Mouse (Mus musculus): ENCODE results near the gene Krt79. TPM values are rescaled to one million over a fixed set of nuclear protein-coding genes. Genes with fewer than 3 reads are reported as not detected.

The Krt79 gene
- polyA plus RNA-seq, 1 experiment = not detected

- H3K4me3 ChIP-seq (replicated peaks; ENCODE audit: insufficient read depth, low read depth, low read length) = no peak overlapping the region
- no peak overlapping the region for H3K27ac ChIP-seq (ENCODE audit: insufficient read depth, low read length)
- H3K4me1 ChIP-seq (ENCODE audit: control insufficient read depth, insufficient read depth, low read length) = no peaks in the 10 kb centered on the region; the same call in 1 of the 2 replicates
- WGBS = 75% methylated on average over 3 of the region's 3 CpGs
- no peak for DNase-seq
- TF ChIP-seq CTCF (IDR thresholded peaks at IDR 0.05; ENCODE audit: borderline replicate concordance, insufficient read depth, low read depth, low read length) (no peak), POLR2A (IDR thresholded peaks at IDR 0.05; ENCODE audit: borderline replicate concordance, insufficient read depth, low read length) (no peak)
- H3K27me3 ChIP-seq (ENCODE audit: control insufficient read depth, insufficient read depth, low read length) = no peaks in the 10 kb centered on the region
Observed at GRCm38 (mm10) chr15:101958891-101959290, 18.8 kb upstream of the Krt79 start.

DNA sequence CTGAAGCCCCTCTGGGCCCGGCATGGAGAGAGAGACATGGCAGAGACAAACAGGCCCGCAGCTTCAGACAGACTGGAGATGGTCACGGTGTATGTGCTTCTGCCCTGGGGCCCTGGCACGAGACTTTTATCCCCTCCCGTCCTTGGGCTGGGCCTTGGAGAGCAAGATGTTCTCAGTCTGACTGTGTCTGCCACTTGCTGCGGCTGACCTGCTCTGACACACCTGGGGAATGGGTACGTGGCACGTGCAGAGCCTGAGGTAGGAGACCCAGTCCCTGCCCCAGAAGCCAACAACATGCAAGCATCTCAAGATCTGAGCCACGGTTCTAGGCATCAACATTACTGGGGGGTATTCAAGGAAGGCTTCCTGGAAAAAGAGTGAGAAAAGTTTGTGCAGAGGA lies 14.1 kb upstream of the Krt79 start, which contains the start of gene Krt78:
TSS of gene Krt78 (minus strand) at position 101 of the 400 bp plus-strand sequence.
- no peak within 1 kb of the TSS for H3K27ac ChIP-seq (ENCODE audit: insufficient read depth, low read length)
- H3K4me1 ChIP-seq (ENCODE audit: control insufficient read depth, insufficient read depth, low read length) = no peaks in the 10 kb centered on the region; the same call in 1 of the 2 replicates
- 79% methylated on average over 9 of the region's 9 CpGs for WGBS
- no peaks in the 10 kb centered on the region; the same call in 1 of the 2 replicates for H3K27me3 ChIP-seq (ENCODE audit: control insufficient read depth, insufficient read depth, low read length)
- H3K4me3 ChIP-seq (replicated peaks; ENCODE audit: insufficient read depth, low read depth, low read length) = no peak within 1 kb of the TSS
- no peak for DNase-seq
- TF ChIP-seq CTCF (IDR thresholded peaks at IDR 0.05; ENCODE audit: borderline replicate concordance, insufficient read depth, low read depth, low read length) (no peak), POLR2A (IDR thresholded peaks at IDR 0.05; ENCODE audit: borderline replicate concordance, insufficient read depth, low read length) (no peak)

- 89% methylated on average over 7 of the region's 7 CpGs for WGBS
- Histone ChIP-seq H3K4me1 (ENCODE audit: control insufficient read depth, insufficient read depth, low read length) (no peaks in the 10 kb centered on the region; the same call in 1 of the 2 replicates), H3K27me3 (ENCODE audit: control insufficient read depth, insufficient read depth, low read length) (no peaks in the 10 kb centered on the region; the same call in 1 of the 2 replicates), H3K27ac (ENCODE audit: insufficient read depth, low read length) (no peak overlapping the region), H3K4me3 (replicated peaks; ENCODE audit: insufficient read depth, low read depth, low read length) (no peak overlapping the region)
- no peak for DNase-seq
- TF ChIP-seq CTCF (IDR thresholded peaks at IDR 0.05; ENCODE audit: borderline replicate concordance, insufficient read depth, low read depth, low read length) = no peak
- TF ChIP-seq POLR2A (IDR thresholded peaks at IDR 0.05; ENCODE audit: borderline replicate concordance, insufficient read depth, low read length) = no peak
Observed at GRCm38 (mm10) chr15:101952733-101953474, 12.8 kb upstream of the Krt79 start.

GRCm38 (mm10) chr15:101945430-101945829 lies 5.3 kb upstream of the Krt79 start:
- no peak for DNase-seq
- Histone ChIP-seq H3K27me3 (ENCODE audit: control insufficient read depth, insufficient read depth, low read length) (no peaks in the 10 kb centered on the region), H3K27ac (ENCODE audit: insufficient read depth, low read length) (no peak overlapping the region), H3K4me3 (replicated peaks; ENCODE audit: insufficient read depth, low read depth, low read length) (no peak overlapping the region), H3K4me1 (ENCODE audit: control insufficient read depth, insufficient read depth, low read length) (no peaks in the 10 kb centered on the region)
- WGBS = 79% methylated on average over 1 of the region's 1 CpGs
- TF ChIP-seq CTCF (IDR thresholded peaks at IDR 0.05; ENCODE audit: borderline replicate concordance, insufficient read depth, low read depth, low read length) = no peak
- no peak for TF ChIP-seq POLR2A (IDR thresholded peaks at IDR 0.05; ENCODE audit: borderline replicate concordance, insufficient read depth, low read length)

DNA sequence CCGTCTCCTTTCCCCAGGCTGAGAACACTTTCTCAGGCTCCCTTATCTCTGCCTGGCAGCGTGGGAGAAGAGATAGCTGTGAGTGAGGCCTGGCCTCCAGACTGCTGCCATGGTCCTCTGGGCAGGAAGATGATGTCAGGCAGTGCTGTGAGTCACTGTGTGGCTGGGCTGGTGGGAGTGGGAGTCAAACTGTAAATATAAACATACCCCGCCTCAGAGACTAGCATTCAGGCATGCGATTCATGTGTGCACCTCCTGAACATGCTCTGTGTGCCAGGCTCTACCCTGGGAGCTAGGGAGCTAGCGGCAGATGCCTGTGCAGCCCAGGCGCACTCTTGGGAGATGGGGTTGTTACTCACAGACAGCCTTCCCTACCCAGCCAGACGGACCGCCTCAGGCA lies 1.8 kb upstream of the Krt79 start:
- no peak for TF ChIP-seq POLR2A (IDR thresholded peaks at IDR 0.05; ENCODE audit: borderline replicate concordance, insufficient read depth, low read length)
- no peak for TF ChIP-seq CTCF (IDR thresholded peaks at IDR 0.05; ENCODE audit: borderline replicate concordance, insufficient read depth, low read depth, low read length)
- 54% methylated on average over 8 of the region's 8 CpGs for WGBS
- no peaks in the 10 kb centered on the region for H3K27me3 ChIP-seq (ENCODE audit: control insufficient read depth, insufficient read depth, low read length)
- no peaks in the 10 kb centered on the region for H3K4me1 ChIP-seq (ENCODE audit: control insufficient read depth, insufficient read depth, low read length)
- no peak for DNase-seq
- no peak overlapping the region for H3K4me3 ChIP-seq (replicated peaks; ENCODE audit: insufficient read depth, low read depth, low read length)
- no peak overlapping the region for H3K27ac ChIP-seq (ENCODE audit: insufficient read depth, low read length)

GRCm38 (mm10) chr15:101938600-101939308 lies 1.4 kb downstream of the Krt79 start:
- no peak overlapping the region for H3K4me3 ChIP-seq (replicated peaks; ENCODE audit: insufficient read depth, low read depth, low read length)
- no peak overlapping the region for H3K27ac ChIP-seq (ENCODE audit: insufficient read depth, low read length)
- no peak for DNase-seq
- TF ChIP-seq POLR2A (IDR thresholded peaks at IDR 0.05; ENCODE audit: borderline replicate concordance, insufficient read depth, low read length) = no peak
- no peak for TF ChIP-seq CTCF (IDR thresholded peaks at IDR 0.05; ENCODE audit: borderline replicate concordance, insufficient read depth, low read depth, low read length)
- WGBS = 86% methylated on average over 9 of the region's 9 CpGs
- H3K27me3 ChIP-seq (ENCODE audit: control insufficient read depth, insufficient read depth, low read length) = no peaks in the 10 kb centered on the region
- H3K4me1 ChIP-seq (ENCODE audit: control insufficient read depth, insufficient read depth, low read length) = no peaks in the 10 kb centered on the region

GRCm38 (mm10) chr15:101933024-101933423 lies 7.1 kb downstream of the Krt79 start:
- Histone ChIP-seq H3K4me3 (replicated peaks; ENCODE audit: insufficient read depth, low read depth, low read length) (no peak overlapping the region), H3K27me3 (ENCODE audit: control insufficient read depth, insufficient read depth, low read length) (no peaks in the 10 kb centered on the region), H3K27ac (ENCODE audit: insufficient read depth, low read length) (no peak overlapping the region), H3K4me1 (ENCODE audit: control insufficient read depth, insufficient read depth, low read length) (peaks cover 4% of the 10 kb centered on the region; the same call in 1 of the 2 replicates)
- DNase-seq = no peak
- 70% methylated on average over 6 of the region's 6 CpGs for WGBS
- TF ChIP-seq CTCF (IDR thresholded peaks at IDR 0.05; ENCODE audit: borderline replicate concordance, insufficient read depth, low read depth, low read length) = no peak
- TF ChIP-seq POLR2A (IDR thresholded peaks at IDR 0.05; ENCODE audit: borderline replicate concordance, insufficient read depth, low read length) = no peak

Data from cerebellum, adult 2 months (tissue).